Mouse (Mus musculus) thymus, postnatal 36 days (tissue): ENCODE results near the gene Wdr26.
A peak's percentile ranks its signal among the peaks of the same experiment; 100 is the strongest.

ENCODE experiments used
- DNase-seq, 2 experiments: peaks; one replicate each; pipeline ENCODE4 v3.0.0; 2022; ENCODE audit warnings: mixed read lengths in 2 of 2

The Wdr26 gene

DNA sequence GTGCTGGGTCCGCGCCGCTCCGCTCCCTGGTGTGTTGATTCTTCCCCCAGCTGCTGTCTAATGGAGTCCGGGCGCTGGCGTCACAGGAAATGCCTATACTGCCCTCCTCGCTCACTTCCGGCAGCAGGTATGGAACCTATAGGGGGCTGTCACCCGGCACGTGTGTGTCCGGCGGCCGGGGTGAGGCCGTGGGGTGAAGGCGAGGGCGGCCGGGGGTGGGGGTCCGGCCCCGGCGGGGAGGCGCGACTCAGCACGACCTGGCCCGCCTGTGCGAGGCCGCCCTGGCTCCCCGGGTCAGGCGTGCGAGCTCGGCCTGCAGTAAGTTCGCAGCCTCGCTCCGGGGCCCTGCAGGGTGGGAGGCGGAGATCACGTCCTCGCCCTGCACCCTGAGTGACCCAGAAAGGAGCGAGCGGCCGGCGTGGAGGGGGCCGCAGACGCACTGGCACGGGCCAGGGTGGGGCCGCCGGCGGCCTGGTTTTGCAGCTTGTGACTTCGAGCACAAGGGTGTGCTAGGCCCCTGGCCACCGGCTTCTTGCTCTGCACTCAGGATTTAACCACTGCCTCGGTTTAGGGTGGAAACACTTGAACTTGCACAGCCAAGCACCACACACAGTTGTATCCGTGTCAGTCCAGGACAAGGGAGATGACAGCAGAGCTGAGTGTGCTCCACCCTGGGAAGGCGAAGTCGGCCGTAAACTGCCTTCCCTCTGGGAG, at the start of gene Wdr26:
Gene Wdr26 (minus strand): TSS at position 82 of the 714 bp plus-strand sequence.
- DNase-seq, result peak; percentile 82 to 87

DNA sequence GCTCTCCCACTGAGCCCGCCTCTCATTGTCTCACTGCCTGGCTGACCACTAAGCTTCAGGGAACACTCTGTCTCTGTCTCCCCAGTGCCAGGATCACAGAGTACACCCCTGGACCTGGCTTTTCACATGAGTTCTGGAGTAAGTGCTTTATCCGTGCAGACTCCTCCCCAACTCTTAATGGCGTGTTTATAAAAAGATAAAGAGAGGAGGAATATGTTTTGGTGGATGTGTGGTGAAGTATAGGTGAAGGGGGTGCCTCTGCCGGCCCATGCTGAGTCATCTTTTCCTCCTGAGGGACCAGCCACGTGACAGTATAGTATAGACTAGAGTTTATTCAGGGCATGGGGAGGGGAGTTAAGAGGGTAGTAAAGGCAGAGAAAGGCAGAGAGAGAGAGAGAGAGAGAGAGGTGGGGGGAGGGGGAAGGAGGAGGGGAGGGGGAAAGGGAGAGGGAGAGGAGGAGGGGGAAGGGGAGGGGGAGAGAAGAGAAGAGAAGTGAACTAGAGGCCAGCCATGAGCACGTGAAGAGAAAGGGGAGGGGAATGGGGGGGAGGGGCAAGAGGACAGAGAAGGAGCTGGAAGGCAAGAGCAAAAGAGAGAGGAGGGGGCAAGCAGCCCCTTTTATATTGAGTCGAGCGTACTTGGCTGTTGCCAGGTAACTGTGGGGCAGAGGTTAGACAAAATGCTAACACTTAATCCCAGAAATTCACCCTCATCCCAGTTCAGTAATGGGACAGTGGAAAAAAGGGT, 49.3 kb upstream of the Wdr26 start:
- DNase-seq, result no peak

DNA sequence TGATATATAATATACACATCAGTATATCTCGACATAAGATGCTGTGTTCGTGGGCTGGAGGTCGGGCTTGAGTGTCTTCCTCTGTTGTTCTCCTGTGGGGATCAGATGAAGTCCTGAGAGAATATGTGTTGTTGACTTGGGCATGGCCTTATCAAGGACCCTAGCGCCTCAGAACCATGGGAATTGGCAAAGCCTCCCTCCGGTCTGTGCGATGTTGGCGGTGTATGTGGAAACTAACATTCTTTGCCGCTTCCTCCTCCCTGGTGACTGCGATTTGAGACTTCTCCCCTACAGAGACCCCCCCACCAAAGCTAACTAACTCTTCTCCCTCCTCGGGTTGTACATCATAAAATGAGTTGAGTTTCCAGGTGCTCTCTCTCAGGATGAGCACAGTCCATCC, 48.6 kb upstream of the Wdr26 start:
- DNase-seq, result no peak

DNA sequence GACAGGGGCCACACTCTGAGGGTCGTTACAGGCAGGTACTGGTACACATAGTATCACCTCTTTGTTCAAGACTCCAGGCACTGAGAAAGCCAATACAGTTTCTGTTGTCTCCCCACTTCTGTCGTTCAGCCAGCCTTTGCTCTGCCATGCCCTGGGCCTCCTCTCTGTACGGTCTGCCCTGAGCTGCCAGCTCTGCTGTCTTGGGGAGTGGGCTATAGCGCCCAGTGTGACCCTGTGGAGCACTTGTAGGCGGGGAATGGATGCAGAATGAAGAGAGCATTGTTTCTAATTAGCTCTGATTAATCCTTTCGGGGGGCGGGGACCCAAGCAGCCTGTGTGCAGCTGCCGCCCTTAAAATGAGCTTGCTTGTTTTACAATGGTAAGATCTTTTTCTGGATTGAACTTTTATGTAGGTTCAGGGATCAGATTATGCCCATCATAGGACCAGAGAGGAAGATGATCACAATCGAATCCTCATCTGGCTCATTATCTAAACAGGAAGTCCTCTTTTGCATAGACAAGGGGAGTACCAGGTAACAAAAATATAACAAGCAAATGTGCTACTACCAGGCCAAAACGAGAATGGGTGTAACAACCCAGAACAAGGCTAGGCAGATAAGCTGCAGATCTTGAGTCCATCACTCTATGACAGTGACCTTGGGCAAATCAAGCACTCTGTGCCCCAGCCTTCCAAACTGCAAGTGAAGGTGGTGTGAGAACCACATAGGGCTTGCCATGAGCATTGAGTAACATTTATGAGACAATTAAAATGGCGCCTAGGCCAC, 48.0 kb upstream of the Wdr26 start:
- DNase-seq, result no peak

DNA sequence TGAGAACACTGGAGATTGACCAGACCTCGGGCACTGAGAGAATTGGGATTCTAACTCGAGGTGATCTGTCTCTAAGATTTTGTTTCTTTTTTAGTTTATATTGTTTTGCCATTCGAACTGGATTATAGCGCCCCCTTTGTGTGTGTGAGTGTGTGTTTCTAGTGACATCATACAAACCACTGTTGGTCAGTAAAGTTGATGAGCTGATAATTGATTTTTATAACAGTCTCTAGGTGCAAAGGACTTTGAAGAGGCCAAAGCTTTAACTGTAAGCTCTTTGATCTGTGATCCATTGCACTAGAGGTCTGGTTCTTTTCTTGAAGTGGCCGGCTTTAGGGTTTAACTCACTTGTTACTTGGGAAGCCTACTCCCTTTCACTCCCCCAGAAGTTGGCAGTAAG, 47.3 kb upstream of the Wdr26 start:
- DNase-seq, result no peak

DNA sequence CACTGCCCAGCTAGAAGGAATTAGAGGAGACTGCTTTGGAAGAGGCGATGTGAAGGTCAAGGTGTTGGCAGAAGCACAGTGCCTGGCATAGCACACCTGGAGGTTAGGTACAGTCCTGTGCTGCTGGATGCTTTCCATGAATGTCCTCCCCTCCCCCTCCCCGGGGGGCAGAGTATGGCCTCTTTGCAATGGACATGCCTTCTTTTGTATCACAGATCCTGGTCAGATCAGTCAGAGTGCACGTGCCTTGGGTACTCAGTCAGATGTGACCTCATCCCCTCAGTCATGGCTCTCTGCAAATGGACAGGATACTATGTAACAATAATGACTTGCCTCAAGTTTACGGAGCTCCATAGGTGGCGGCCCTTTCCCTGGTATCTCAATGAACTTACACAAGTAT, 46.8 kb upstream of the Wdr26 start:
- no peak for DNase-seq

DNA sequence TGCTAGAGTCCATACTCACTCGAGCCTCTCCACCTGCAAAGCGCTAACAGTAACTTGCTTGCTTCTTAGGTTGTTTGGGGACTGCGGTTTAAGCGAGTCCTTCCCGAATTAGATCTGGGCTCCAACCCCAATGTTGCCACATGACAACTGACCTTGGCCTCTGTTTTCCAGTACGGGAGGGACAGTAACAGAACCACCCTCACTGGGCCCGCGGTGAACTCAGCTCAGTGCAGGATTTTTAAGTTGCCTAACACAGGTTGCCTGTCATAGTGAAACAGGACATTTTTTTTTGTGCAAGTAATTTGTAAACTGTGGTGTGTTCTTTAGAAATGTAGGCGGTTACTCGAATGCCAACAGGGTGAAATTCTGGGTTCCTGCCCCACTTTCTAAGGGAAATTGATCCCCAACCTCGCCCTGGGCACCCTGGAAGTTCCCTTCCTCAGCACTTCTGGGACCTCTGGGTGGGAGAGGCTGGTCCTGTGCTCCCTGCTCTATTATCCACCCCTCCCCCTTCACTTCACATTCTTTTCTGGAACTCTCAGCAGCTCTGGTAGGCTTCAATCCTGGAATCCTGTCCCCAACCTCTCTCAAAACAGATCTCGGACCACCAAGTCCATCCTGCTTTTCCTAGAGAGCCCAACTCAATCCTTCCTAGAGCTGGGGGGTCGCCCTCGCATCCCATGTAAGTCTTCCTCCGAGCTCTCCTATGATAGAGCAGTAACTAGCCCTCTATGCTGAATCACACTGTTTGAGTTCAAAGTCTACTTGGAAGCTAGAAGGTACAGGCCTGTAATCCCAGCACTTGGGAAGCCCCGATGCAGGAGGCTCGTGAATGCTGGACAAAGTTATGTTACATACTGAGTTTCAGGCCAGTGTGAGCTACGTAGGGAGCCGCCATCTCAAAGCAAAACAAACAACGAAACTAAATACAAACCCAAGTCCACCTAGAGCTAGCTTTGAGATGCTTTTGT, 46.1 kb upstream of the Wdr26 start:
- DNase-seq, result peak in 1 of 2 experiments; percentile 15

DNA sequence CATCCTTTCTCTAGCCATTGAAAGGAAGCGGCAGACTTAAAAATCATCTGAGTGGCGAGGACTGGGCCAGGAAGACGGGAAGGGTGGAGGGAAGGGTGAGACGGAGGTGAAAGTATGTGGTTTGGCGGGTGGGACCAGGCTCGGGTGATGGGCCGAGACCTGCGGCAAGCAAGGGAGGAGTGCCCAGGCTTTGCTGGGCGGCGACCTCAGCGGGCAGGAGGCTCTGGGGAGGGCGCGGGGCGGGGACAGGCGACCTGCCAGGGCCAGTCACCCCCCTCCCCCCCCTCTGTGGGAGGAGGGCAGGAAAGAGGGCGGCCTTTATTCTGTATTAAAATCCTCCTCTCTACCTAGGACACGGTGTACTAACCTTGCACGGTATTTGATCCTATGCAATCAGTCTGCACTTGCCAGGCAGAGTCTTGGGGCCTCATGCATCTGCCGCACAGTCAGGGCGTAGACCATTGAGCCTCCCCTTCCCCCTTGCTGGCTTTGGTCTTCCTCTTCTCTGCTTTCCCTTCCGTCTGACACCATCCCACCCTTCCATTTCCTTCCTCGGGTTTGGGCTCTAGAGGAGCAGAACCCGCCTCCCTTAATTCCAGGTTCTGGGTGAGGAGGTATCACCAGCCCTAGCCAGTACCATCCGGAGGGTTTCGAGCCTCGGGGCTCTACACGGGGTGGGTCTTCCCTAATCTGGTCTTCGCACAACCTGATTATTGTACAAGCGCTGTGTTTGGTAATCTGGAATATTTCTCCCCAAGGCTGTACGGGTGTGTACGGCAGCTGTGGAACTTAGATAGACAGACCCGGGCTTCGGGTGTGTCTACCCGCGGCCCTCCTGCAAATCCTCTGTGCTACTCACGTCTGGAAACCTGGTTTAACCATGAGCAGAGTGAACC, 45.1 kb upstream of the Wdr26 start:
- peak; percentile 71 to 75 for DNase-seq

DNA sequence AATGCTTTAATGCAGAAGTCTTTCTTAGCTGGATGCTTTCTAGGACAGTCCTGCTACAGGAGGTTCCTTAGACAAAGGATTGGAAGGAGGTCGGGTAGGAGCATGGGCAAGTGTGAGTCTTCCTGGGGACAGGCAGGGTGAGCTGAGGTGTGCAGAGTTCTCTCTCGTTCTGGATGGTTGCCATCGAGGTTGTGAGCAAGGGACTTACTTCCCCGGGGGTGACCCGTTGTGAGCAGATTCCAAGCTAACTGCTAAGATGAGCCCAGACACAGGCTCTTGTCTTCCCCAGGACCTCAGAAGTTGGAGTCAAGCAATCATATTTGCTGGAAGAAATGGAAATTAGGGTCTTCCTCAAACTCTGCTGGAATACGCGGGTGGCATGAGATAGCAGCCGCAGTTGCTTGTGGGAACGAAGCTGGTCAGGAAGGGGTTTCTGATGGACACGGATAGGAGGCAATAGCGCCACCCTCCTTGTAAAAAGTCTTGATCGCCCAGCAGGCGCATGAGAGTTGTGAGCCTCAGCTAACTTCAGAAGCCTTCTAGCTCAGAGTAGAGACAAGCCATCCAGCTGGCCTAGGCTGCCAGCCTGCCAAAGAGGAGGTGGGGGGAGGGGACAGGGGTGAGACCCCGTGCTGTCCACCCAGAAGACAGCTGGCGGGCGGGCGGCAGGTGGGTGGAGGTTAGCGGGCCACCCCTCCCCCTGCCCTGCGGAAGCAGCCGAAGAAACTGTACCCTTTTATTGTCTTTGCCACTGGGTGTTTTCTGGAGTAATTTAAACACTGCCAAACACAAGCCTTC, 44.3 kb upstream of the Wdr26 start:
- peak; percentile 74 to 84 for DNase-seq

DNA sequence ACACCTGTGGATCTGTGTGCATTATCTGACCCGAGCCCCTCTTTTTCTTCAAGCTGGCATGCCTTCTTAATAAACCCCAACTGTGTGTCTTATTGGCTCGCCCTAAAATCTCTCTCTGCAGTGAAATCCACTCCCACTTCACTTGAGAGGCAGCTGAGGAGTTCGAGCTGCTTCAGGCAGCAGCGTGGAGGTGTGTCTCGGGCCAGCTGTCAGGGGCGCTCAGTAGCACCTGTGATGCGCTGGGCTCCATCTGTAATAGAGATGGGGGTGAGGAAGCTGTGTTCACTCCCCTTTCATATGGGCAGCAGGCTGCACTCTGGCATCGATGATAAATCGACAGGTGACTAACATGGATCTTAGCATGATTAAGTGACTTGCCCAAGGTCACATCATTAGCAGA, 43.6 kb upstream of the Wdr26 start:
- peak; percentile 34 to 62 for DNase-seq

DNA sequence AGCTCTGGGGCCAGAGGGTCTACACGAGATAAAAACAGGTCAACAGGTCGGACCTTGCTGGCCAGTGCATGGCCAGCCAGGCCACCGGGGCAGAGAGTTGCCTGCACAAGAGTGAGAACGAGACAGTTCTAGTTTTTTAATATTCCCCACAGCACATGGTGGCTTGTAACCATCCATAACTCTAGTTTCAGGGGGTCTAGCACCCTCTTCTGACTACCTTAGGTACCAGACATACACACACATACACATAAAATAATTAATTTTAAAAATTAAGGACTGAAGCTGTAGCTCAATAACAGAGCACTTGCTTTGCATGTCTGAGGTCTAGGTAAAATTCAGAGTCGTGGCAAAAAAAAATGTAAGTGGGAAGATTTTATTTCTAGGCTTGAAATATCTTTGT, 39.8 kb upstream of the Wdr26 start:
- no peak for DNase-seq

DNA sequence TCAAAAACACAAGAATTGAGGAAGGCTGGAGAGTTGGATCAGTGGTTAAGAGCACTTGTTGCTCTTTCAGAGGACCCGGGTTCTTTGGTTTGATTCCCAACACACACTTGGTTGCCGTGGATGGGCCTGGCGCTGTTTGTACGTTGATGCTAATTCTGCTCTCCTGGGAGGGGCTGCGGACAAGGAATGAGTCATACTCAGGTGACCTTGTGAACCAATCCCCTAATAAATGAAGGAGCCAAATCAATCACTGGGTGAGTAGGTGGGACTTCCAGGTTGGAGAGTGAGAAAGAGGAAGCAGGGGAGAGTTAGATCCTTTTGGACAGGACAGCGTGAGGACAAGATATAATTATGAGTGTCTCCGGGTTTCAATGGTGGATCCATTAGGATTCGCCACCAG, 39.2 kb upstream of the Wdr26 start:
- DNase-seq, result no peak

DNA sequence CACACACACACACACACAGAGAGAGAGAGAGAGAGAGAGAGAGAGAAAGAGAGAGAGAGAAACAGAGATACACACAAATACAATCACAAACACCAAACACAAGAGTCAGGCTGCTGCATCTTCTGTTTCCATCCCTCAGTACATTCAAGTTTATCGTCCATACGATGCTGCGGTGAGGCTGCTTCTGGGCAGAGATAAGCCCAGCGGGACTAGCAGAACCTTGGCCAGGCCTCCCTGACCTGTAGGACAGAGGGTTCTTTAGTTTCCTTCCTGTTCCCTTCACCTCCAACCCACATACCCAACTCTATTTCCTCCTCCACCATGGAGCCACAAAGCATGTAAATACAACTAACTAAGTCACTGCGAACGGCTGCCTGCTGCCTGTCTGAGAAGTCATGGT, 37.7 kb upstream of the Wdr26 start:
- no peak for DNase-seq

DNA sequence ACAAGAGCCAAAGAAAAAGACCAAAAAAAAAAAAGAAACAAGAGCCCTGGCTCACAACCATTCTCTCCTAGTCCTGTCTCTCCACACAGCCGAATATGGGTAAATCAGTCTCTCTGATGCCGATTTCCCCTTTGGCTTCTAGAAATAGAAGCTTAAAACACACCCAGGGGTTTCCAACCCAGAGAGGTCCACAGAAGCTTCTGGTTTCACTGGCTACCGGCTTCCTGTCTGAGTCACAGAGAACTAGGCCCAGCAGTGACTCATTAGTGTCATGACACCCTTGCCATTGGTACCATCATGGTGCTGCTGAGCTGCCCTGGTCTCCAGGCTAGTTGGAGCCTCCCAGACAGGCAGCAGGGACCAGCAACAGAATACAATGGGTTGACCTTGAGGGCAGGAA, 35.4 kb upstream of the Wdr26 start:
- no peak for DNase-seq

DNA sequence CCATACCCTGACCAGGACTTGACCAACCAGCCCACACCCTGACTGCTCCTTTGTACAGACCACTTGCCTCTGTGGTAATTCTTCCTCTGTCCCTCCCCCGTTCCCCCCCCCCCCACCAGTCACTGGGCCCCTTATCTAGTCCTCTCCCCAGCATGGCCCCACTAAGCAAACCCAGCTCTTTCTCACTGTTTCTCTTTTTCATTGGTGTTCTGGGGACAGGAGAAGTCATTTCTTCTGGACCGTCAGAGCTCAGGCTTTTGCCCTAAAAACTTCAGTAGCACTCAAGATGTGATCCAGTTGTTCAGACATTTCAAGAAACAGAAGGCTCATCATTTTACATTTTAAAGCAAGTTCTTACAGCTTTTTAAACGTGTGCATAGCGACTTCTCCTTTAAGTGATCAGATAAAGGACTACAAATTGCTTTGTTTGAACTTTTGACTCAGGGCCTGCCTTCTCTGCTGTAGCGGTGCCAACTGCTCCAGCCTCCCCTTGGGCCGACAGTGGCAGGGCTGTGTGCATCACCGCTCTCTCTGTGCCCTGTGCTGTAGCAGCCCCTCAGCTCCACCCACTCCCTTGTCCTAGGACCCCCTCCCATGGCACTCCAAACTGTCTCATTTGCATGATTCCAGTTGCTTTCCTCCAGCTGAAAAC, 34.8 kb upstream of the Wdr26 start:
- DNase-seq, result no peak

DNA sequence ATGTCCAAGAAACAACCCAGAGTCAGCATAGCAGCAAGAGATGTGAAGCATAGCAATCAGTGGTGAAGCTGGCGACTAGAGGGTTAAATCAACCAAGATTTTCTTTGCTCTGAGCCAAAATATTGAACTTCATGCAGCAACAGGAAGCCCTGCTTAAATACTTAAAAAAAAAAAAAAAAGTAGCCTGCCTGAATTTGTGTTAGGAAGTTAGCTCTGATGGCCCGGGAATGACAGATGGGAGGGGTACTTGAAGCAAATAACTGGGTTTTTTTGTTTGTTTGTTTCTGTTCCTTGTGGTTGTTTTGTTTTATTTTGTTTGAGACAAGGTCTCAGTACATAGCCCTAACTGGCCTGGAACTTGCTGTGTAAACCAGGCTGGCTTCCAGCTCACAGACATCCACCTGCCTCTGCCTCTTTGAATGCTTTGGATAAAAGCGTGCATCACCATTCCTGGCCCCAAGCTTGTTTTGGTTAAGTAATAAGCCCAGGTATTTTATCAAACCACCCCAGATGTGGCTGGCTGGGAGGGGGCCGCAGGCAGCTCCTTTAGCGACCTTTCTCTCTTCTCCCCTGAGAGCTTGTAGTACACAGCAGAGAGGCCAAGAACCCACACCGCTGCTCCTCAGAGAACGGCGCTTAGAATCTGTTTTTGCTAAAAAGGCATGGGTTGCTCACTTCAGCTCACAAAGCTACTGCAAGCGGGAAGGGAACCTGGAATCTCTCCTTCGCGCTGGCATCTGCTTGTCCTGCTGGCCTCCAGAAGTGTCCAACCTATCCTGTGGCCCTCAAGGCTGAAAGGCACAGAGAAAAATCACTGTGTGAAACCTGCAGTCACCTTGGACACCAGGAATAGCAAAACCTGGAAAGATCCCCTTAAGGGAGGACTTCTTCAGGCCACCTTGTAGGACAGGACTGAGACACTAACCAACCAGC, 34.0 kb upstream of the Wdr26 start:
- DNase-seq, result no peak

DNA sequence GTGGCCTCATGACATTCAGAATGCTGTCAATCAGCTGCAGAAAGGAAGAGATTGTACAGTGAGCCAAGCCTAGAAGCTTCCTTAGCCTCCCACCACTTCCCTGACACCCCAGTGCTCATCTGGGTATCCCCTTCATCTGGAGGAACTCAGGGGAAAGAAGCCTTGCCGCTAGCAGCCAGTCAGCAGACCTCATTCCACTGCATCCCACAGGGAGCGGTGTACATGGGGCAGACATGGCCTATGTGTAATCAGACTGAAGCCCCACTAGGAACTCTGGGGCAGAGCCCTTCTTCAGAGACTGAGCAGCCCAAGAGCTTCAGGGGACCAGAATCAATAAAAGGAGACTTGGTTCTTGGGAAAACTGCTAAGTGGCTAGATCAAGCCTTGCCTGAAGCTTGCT, 33.3 kb upstream of the Wdr26 start:
- DNase-seq, result no peak

DNA sequence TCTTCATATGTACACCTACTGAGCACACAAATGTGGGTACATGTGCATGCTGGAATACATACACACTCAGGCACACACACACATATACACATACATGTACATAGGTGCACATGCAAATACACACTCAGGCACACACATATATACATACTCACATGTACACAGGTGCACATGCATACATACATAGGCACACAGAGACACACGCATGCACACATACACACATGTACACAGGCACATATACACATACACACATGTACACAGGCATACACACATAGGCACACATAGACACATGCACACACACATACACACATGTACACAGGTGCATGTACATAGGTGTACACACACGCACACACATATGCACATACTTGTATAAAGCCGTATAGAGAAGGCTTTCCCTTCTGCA, 29.4 kb upstream of the Wdr26 start:
- no peak for DNase-seq

DNA sequence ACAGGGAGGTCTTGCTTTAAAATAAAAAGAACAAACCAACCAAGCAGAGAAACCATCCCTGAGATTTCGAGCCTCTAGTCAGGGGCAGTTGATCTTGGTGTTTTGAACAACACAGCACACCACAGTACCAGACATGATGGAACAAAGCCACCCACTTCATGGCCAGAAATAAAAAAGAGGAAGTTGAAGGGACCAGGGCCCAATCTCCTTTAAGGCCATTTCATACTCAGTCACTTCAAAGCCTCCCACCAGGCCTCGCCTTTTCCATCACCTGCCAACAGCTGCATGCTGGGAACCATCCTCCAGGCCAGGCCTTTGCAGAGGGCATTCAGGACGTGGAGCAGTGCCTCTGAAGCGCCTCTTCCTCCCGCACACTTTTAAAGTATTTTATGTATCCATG, 25.5 kb upstream of the Wdr26 start:
- no peak for DNase-seq
